Mouse (Mus musculus) mesoderm, embryonic 11.5 days (tissue): ENCODE results near the gene Ptprj.

ENCODE experiments used
- DNase-seq: peaks from one replicate; pipeline ENCODE4 v3.0.0-alpha.2; 2012; ENCODE audit warnings: low read depth, low spot score

Ptprj gene

DNA sequence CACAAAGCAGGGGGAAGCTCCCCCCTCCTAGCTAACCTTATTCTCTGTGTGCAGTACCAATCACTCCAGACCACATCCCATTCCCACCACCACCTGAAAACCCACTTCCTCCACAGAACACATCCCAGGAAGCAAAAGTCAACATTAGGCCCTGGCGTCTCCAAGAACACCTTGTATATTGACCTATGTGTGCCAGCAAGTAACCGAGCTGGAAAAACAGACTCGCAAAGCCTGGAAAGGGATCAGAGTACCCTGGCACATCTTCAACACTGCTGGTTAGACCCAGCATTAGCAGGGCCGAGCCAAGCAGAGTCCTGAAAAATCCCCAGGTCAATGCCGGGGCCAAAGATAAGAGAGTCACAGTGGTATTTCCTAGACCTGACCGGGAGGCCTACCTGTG, 58.0 kb downstream of the Ptprj start:
- no peak for DNase-seq

DNA sequence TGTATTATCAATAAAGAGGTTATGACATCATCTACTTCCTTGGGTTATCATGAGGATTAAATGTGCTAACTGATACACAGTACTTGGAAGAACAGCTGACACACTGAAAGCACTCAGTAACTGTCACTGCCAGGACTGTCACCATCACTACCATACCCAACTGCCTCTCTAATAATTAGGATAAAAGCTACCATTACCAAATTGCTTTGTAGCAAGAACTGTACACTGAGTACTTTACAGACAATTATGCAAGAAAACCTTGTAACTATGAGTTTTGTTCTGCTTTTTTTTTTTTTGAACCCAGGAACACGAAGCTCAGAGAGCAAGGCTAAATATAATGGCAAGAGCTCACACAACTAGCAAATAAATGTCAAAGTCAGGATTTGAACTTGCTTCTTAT, 58.5 kb downstream of the Ptprj start:
- no peak for DNase-seq

DNA sequence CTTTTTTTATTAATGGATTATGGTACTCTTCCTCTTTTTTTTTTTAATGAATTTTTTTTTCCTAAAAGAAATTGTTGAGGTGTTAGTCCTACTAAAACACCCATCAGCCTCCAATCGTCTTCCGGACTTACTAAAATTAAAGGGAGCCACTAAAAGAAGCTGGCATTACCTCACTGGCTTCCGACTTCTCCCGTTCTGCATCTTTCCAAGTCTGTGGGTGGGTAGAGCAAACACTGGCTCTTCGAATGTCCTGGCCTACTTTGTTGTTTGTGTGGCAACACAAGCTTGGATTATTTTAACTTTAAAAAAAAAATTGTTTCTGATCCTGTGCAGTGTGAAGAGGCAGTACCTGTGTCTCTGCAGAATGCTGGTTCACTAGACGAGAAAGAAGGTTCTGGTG, 62.2 kb downstream of the Ptprj start:
- no peak for DNase-seq

DNA sequence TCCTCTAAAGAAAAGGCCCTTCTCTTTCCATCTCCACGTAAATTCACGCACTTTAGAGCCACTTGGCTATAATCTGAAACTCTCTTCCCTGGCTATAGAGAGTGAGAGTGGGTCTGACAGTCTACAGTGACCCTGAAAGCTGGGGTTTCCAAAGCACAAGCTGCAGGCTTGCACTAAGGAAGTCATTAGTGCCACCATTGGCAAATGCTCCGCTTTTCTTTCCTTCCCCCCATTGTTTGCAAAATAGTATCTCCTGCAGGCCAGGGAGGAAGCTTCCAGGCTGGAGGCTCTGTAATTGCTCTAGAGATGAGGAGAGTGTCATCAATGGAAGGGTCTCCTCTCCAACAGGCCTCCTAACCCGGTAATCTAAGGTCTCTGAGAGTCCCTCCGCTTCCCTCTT, 65.5 kb downstream of the Ptprj start:
- DNase-seq: no peak

DNA sequence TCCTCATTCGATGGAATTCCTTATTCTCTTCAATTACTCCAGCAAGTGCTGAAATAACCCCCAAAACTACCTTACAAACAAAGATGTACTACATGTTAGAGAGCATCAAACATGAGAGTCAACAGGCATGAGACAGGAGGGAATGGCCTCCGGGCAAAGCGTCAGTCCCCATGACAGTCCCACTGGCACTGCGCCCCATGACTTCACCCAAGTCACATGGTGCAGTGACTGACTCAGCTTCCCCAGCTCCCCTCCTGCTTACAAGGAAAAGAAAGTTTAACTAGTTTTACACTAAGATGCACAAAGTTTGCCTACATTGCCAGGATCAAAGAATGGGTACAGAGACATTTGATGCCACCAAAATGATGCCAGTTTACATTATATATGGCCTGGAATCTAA, 71.2 kb downstream of the Ptprj start:
- DNase-seq: no peak

DNA sequence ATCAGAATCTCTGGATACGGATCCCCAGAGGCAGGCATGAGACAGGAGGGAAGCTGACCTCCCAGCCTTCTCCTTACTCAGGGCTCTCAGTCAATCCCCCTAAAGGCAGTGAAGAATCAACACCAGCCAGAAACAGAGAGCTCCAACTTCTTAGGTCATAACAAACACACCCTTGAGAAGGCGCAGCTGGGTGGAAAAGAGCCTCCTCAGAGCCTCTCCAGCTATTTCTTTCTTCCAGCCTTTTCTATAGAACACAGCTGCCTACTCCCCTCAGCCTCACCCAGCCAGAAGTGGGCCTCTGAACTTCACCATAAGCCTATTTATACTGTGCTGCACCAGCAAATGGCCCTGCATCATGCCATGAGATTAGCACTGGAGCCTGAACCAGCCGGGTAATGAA, 74.3 kb downstream of the Ptprj start:
- DNase-seq: no peak

DNA sequence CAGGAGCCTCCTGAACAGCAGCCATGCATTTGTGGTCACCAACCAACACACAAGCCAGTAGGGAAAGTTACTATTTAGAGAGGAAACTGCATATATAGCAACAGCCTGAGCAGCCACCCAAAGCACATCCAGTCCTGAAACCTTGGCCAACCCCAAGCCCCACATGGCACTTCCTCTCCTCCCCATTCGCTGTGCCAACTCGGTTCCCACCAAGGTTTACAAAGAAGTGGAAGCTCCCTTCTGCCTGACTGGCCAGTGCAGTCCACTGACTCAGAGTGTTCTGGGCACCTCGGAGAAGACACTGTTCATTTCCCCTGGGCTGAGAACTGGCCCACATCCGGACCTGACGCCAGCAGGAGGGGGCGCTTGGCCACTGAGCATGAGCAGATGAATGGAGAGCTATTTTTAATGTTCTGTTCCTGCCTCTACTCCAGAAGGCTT, 75.7 kb downstream of the Ptprj start:
- DNase-seq: no peak

DNA sequence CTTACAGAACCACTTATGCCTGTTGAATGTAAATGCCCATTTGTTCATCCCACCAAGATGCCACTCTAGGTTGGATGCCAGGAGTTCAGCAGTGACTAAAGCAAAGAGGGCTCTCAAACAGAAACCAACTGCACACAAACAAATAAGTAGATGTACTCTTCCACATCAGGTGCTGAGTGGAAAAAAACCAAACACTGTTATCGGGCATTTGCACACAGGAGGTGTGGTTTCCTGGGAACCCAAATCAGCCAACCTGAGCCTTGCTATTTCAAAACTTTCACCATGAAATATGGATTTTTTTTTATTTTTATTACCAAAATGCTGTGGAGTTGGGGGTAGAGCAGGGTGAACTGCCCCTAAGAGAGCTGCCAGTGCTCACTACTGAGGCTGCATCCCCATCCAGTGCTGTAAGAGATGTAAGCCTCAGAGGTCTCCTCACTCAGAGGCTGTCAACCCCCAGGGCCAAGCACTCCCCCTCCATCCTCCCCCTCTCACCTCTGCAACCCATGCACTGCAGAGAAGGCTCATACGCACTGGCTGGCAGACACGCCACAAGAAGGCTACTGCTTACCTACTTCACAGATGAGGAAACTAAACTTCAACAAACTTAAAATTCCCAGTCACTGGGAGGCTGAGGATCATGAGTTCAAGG, 77.1 kb downstream of the Ptprj start:
- no peak for DNase-seq

DNA sequence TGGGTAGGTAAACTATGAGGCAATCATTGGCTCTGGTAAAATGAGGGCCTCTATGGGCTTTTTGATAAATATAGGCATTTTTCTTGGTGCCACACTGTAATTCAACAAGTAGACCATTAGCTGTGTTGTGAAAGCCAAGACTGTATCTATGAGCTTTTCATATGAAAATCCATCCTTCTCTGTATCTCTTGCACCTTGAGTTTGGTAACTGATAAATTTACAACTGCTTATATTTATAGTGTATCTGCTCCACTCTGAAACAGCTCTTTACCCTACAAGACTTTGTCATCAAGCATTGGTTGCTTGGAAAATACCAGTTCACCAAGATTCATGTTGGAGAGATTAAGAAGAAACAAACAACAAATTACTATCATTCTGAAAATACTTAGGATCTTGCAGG, 77.7 kb downstream of the Ptprj start:
- no peak for DNase-seq

DNA sequence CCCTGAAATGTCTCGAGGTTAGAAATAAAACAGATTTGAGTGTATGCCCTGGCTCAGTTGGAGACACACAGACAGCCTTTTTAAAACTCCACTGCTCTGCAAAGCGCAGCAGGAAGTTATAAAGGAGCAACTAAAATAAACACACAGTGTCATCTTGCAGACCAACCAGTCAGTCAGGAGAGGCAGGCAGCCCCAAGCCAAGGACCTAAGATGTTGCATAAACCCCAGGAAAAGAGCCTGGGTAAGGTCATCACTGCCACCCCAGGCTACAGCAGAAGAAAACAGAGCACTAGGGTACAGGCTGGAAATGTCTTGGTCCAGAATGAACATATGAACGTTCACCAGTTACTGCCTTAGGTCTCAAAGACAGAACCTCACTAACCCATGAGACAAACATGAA, 78.7 kb downstream of the Ptprj start:
- no peak for DNase-seq

DNA sequence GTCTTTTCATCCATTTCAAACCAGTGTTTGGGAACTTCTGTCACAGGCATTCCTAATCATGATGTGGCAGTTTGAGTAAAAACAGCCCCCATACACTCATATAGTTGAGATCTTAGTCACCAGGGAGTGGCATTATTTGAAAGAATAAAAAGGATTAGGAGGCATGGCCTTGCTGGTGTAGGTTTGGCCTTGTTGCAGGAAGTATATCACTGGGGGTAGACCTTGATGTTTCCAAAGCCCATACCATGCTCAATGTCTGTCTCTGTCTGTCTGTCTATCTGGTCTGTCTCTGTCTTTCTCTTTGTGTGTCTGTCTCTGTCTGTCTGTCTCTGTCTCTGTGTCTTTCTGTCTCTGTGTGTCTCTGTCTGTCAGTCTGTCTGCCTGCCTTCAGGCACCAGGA, 79.6 kb downstream of the Ptprj start:
- no peak for DNase-seq

DNA sequence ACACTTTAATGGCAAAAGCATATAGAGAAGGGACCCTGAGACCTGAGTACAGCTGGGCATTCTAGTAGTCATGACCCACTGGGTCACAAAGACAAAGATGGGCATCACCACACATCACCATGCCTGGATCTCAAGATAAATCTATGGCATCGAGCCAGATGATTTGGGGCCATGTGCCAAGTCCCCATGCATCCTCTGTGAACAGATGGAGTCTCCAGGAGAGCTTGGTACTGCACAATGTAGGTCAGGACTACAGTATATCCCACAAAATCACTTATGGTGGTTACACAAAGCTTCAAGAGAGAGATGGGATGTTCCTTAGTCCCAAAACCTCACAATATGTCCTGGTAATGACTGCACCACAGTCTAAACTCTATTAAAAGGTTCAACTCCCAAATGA, 81.4 kb downstream of the Ptprj start:
- DNase-seq: no peak

DNA sequence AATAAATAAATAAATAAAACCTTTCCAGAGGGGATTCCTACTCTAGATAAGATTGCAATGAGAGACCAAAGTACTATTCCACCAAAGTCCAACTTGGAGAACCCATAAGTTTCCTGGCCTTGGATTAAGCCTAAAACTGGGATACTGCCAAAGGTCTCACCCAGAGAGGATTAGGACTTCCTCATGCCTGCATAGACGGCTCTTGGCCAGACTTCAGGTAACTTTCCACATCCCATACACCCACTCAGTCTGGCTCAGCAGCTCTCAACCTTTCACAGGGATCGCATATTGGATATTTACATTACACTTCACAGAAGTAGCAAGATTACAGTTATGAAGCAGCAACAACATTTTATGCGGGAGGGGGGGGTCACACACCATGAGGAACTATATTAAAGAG, 82.9 kb downstream of the Ptprj start:
- DNase-seq: no peak

DNA sequence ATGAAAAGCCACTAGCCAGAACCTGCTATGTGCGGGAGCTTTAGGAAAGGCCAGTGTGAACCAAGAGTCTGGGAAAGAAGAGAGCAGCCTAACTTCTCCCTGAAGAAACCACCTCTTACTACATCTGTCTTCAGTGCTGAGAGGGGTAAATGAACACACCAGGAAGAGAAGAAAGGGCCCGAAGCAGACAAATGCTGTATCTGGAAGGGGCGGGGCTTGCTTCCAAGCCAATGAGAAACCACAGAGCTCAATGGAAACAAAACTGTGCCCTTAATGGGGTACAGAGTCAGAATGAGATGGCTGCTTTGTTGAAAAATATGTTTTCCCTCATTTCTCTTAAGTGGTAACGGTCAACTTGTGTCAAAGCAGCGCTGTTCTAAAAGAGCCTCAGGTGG, 83.8 kb downstream of the Ptprj start:
- DNase-seq: no peak

DNA sequence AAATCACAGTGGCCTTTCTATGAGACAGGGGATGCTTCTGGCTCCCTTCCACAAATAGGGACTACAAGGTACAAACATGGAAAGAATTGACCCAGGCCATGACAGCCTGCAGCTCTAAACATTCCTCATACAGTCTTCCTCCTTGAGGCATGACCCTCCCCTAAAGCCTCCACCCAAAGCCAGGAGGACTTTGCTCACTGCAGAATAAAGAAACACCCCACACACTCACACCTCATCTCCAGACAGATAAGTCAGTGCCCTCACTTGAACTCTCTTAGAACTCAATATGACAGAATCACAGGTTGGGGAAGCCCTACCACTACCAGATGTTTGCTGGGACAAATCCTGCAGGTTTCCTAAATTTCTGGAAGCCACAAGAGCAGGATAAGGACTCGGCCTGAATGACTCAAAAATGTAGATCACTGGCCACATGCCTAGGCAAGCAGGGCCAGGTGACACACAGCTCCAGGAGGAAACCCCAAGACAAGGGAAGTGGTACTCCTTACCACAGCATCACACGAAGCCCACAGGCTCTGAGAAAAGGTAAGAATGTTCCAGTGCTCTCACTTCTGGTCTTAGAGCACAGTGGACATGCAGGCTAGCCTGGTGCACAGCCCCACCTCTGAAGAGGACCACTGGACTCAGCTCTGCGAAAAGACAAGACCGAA, 84.3 kb downstream of the Ptprj start:
- DNase-seq: no peak

DNA sequence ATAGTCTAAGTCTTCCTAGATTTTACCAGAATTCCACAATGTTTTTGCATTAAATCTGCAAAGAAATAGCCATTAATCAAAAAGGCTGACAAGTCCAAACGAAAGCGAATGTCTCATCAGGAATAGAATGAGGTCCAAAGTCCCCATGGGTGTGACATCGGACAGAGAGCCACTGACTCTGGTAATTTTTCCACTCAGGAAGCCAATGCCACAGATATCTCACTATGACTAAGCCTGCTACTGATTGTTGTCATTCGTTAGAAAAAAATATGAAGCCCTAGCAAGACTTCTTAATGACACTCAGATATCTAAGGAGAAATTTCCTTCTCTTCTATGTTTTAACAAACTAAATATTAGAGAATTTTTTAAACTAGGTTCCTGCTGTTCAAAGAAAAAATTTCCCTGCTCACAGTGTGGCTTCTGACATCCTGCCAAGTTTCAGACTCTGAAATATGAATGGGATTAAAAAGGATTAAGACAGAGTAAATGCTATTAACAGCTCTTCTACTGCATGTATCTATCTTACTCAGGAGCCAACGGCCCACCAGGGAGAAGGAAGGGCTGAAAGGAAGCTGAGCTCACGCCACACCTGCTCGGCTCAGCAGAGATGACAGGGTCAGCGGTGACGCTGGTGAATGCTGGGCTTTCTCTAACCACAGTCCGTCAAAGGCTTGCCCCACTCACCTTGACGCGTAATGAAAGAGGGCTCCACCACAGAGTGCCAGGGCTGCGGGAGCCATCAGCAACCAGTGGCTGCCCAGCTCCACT, 90.0 kb downstream of the Ptprj start:
- DNase-seq: no peak

DNA sequence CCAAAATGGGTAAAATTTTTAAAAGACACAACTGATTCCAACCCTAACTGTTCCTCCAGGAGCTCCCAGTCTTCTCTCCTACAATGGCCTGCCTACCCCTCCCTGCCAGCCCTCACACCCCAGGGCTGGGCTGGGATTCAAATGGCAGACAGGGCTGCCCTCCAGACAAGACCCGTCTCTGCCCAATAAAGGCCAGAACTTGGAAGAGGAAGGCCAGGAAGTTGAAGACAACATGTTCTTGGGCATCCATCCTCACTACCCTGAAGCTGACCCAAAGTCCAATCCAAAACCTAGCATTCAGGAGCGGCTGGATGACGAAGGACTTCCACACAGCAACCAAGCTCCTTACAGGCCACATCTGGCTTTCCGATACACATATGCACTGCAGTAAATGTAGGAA, 90.6 kb downstream of the Ptprj start:
- DNase-seq: no peak

DNA sequence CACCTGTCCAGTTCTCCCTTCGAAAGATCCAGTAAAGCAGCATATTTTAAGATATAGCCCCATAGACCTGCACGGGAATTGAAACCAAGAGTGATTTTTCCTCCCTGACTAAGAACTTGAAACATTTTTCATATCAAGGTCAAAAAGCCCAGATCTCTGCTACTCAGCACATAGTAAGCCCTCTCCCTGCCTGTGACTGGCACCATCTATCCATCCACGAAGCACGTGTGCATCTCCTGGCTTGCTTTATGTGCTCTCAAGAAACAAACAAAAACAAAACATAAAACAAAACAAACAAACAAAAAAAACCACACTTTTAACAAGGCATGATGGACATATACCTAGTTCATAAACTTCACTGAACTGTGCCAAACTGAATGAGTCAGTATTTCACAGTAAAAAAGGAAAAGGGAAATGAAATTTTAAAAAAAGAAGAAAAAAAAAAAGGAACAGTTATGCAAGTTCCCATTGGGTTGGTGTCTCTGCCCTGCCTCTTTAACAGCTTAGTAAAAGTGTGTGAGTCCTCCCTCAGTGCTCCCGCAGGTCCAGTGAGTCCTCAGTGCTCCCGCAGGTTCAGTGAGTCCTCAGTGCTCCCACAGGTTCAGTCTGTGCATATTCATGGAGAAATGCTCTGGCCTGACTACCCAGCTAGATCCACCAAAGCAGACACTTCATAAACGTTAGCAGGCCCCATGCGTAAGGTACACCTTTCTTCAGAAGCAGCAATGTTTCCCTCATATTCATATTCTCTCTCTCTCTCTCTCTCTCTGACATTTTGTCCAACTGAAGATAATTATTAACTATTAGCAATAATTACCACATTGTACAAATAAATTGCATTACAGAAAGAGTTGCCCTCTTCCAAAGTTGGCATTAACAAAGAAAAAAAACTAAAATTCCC, 91.5 kb downstream of the Ptprj start:
- no peak for DNase-seq

DNA sequence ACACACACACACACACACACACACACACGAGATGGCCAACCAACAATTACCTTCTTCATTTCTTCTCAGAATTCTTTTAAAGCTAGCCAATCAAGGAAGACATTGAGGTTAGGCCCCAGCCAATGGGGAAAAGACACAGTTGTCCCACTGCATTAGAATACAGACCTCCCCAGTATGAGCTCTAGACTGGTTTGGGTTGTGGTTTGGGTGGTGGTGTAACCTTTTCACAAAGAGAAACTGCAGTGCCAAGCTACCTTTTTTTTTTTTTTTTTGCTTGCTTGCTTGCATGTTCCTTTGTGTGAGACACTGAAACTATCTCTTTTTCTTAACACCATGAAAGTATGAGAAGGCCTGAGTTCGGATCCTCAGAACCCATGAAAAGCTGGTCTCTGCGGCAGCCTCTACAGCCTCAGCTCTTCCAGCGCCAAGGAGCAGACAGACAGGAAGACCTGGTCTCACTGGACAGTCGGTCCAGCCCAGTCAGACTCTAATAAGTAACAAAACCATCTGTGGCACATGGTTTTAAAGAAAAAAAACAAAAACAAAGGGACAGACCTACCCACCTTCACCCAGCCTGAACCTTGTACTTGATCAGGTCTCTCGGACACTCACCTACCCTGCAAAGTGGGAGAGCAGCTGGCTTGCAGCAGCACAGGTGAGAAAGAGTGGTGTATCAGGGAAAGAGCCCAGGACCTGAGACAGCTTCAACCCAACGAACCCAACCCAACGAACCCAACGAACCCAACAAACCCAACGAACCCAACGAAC, 92.8 kb downstream of the Ptprj start:
- no peak for DNase-seq

DNA sequence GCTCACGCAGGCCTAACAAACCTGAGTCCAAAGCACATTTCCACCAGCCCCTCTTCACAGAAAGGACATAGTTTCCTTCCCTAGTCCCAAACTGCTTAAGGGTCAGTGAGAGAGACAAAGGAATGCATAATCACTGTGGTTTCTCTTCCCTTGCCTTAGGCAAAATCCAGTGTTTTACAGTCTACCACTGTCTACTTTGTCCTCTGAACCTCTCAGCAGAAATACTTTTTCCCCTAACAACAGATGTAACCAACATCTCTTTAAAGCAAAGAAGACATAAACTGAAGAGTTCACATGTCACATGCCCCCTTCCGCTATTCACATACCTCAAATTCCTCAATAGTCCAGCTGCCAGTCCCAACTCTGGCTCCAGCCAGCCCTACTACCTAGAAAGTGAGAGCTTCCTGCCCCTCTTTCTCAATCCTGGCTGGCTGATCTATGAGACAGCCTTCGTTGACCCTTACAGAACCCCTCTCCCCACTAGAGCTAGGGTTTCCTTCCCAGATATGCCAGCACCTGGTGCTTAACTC, 94.2 kb downstream of the Ptprj start:
- DNase-seq: peak; percentile 56

DNA sequence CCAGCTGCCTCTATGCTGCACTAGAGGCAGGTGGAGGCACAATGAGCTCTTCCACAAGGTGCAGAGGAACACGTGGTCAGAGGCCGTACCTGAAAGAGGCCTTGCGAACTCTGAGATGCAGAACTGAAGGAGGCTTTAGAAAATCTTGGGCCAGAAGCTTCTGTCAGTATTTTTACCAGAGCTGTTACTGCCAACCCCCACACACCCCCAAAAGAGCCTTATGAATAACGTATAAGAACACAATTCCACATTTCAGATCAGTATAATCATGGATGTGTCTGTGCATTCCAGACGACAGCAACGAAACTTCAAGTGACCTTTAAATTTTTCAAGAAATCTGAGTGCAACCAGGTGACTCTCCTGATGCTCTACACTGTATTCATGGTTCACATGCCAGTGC, 98.9 kb downstream of the Ptprj start:
- no peak for DNase-seq
